Mouse (Mus musculus) MEL (cell line): ENCODE data around the gene Gm10320.

ENCODE experiments used
- RAD21 ChIP-seq: IDR thresholded peaks from 2 replicates; pipeline ENCODE4 v1.6.1; 2011; ENCODE audit warnings: mild to moderate bottlenecking, low read depth, low read length, improper control_type of control experiment
- RCOR1 ChIP-seq: IDR thresholded peaks from 2 replicates; pipeline ENCODE4 v1.6.1; 2012; ENCODE audit warnings: low read depth, mild to moderate bottlenecking, inconsistent platforms, low read length, improper control_type of control experiment

DNA sequence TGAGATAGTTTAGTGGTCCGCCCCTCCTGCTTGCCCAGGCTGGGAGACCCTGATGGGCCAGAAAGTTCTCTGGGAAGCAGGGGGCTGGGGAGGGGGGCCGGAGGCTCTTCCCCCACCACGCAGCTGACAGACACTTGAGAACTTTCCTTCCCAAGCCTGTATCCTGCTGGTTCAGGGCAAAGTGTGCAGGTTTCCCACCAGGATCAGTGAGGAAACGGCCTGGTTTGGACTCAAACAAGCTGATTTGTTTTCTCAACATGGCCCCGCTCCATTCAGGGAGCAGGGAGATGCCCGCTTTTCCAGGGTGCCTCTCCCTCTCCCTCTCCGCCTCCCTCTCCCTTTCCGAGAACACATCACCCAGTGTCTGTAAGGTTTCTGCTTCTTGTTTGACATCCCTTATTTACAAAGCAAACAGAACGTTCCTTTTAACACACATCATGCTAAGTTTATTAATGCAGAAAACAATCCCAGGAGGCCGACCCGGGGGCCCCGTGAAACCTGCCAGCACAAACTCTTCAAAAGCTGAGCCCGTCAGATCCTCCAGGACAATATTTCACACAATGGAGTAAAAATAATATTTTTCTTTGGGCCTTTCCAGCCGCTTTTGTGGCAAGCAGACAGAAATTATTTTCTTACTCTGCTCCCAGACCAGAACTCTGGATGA lies 15.5 kb downstream of the Gm10320 start:
- TF ChIP-seq RCOR1, result no peak
- no peak for TF ChIP-seq RAD21
